Mouse (Mus musculus) forebrain, embryonic 10.5 days (tissue): ENCODE results near the gene Polm. TPM values are rescaled to one million over a fixed set of nuclear protein-coding genes. Genes with fewer than 3 reads are reported as not detected.
"Not testable (repeated sequence)": the region's sequence is repeated elsewhere in the genome, so short reads cannot be mapped to it uniquely, and the experiment has no call there.

Experiments
- DNase-seq: peaks from one replicate; pipeline ENCODE4 v3.0.0-alpha.2; 2017; ENCODE audit warnings: low spot score; ENCODE audit errors: extremely low spot score
- H3K27ac ChIP-seq: fragments of 300-500 bp; sonication (generic); 2 replicates; pipeline ENCODE4 v1.5.1; 2016; ENCODE audit warnings: mild to moderate bottlenecking
- H3K27me3 ChIP-seq: fragments of 300-500 bp; sonication (generic); 2 replicates; pipeline ENCODE4 v1.6.1; 2016; ENCODE audit warnings: mild to moderate bottlenecking; ENCODE audit not compliant: poor library complexity, severe bottlenecking
- H3K36me3 ChIP-seq: fragments of 300-500 bp; sonication (generic); replicated peaks from 2 replicates; pipeline ENCODE4 v1.6.1; 2016; ENCODE audit warnings: mild to moderate bottlenecking, moderate library complexity
- H3K4me1 ChIP-seq: fragments of 300-500 bp; sonication (generic); 2 replicates; pipeline ENCODE4 v1.6.1; 2016
- H3K4me3 ChIP-seq: fragments of 300-500 bp; sonication (generic); 2 replicates; pipeline ENCODE4 v1.5.1; 2016; ENCODE audit warnings: mild to moderate bottlenecking, moderate library complexity
- H3K9me3 ChIP-seq: fragments of 300-500 bp; sonication (generic); 2 replicates; pipeline ENCODE4 v1.6.1; 2016; ENCODE audit warnings: mild to moderate bottlenecking, moderate library complexity
- WGBS: fragments of 180-500 bp; shearing (Covaris S2); methylation state at CpG from one replicate; pipeline ENCODE4 v1.1.7; 2016; 5-methylcytosine and 5-hydroxymethylcytosine counted together
- polyA plus RNA-seq: library from polyadenylated mRNA; unstranded; fragments of >200 nt; fragmentation: Nextera tagmentation; extraction: Ambion mirVana; gene quantifications from 2 replicates; pipeline ENCODE4 v1.2.1, GENCODE M21; 2016

Gene Polm
- polyA plus RNA-seq, 1 experiment from 2014 or later = 10.6 TPM

DNA sequence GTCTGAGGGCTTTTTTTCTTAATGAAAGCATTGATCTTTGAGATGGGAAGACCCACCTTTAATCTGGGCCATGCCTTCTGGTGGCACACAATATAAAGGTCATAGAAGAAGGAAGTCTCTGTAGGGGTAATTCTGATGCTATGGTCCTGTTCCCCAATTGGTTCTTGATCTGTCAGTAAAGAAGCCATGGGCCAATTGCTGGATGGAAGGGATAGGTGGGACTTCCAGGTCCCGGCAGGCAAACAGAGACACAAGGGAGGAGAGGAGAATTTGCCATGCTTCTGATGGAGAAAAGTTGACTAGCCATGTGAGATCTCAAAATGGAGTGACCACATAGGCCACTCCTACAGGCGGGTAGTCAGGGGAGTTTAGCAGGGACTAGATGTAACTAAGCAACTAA, 18.6 kb downstream of the Polm start:
- no peak overlapping the region for H3K4me3 ChIP-seq
- DNase-seq = no peak
- 67% methylated on average over 2 of the region's 2 CpGs for WGBS

GRCm38 (mm10) chr11:5813381-5813780, 24.4 kb downstream of the Polm start:
- Histone ChIP-seq H3K4me1 (no peaks in the 10 kb centered on the region), H3K27ac (no peak overlapping the region), H3K36me3 (no peaks in the 10 kb centered on the region), H3K4me3 (no peak overlapping the region), H3K9me3 (0 out of 2 replicates have a peak, but pooled peaks cover 6% of the 10 kb centered on the region), H3K27me3 (no peaks in the 10 kb centered on the region)
- DNase-seq = no peak
- WGBS = 85% methylated on average over 10 of the region's 10 CpGs

More for the DNA sequence above, 18.6 kb downstream of the Polm start:
- no peaks in the 10 kb centered on the region for H3K27me3 ChIP-seq
- H3K36me3 ChIP-seq = no peaks in the 10 kb centered on the region
- no peaks in the 10 kb centered on the region for H3K4me1 ChIP-seq
- no peak overlapping the region for H3K27ac ChIP-seq
- H3K9me3 ChIP-seq = no peaks in the 10 kb centered on the region

GRCm38 (mm10) chr11:5809487-5809886, 28.3 kb downstream of the Polm start:
- H3K4me3 ChIP-seq, H3K4me1 ChIP-seq, H3K36me3 ChIP-seq, H3K27ac ChIP-seq, H3K27me3 ChIP-seq, DNase-seq: not testable (repeated sequence)
- peaks cover 11% of the 10 kb centered on the region; the same call in 1 of the 2 replicates for H3K9me3 ChIP-seq
- WGBS = 96% methylated on average over 4 of the region's 4 CpGs

DNA sequence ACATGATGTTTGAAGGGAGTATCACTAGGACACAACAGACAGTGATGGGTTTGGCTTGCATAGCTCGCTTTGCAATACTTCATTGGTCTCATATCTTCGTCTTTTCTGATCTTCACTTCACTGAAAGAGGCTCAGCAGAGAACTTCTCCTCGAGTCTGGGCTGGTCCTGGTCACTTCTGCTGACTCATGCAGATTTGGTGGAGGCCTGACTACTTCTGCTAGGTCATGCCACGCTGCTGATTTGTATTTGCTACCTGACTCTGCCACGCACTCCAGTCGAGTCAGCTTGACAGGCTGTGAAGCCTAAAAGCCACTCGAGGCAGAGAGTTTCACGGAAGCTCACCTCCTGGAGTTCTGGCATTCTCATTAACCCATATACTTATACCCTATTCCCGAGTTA, 29.9 kb downstream of the Polm start:
- H3K4me1 ChIP-seq = peaks cover 12% of the 10 kb centered on the region
- no peaks in the 10 kb centered on the region for H3K27me3 ChIP-seq
- DNase-seq = no peak
- 87% methylated on average over 9 of the region's 9 CpGs for WGBS
- H3K4me3 ChIP-seq = no peak overlapping the region
- peaks cover 8% of the 10 kb centered on the region; the same call in 1 of the 2 replicates for H3K9me3 ChIP-seq
- no peaks in the 10 kb centered on the region for H3K36me3 ChIP-seq
- H3K27ac ChIP-seq = no peak overlapping the region

GRCm38 (mm10) chr11:5805711-5806110, 32.1 kb downstream of the Polm start:
- no peak overlapping the region for H3K4me3 ChIP-seq
- H3K9me3 ChIP-seq = peaks cover 8% of the 10 kb centered on the region; the same call in 1 of the 2 replicates
- WGBS = 85% methylated on average over 3 of the region's 3 CpGs
- H3K4me1 ChIP-seq = peaks cover 14% of the 10 kb centered on the region
- H3K27me3 ChIP-seq = no peaks in the 10 kb centered on the region
- no peak for DNase-seq
- H3K36me3 ChIP-seq = peaks cover 11% of the 10 kb centered on the region
- H3K27ac ChIP-seq = no peak overlapping the region

DNA sequence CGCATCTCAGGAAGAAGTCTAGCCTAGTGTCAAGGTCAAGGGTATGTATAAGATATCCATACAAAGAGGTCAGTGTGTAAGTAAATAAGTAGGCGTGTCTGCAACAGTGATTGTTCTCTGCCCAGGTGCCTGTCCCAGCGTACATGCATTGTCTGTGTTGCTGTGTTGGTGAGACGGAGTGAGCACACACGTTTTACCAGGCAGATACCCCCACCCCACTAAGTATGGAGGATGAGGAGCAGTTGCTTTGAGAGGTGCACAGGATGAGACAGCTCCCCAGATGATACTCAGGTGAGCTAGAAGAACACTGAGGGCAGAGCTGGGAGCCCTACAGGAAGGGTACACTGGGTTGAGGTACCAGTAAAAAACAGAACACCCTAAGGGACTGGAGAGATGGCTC, 33.6 kb downstream of the Polm start:
- no peak overlapping the region for H3K4me3 ChIP-seq
- no peak for DNase-seq
- H3K27ac ChIP-seq = no peak overlapping the region
- 82% methylated on average over 5 of the region's 5 CpGs for WGBS
- peaks cover 27% of the 10 kb centered on the region for H3K36me3 ChIP-seq
- no peaks in the 10 kb centered on the region for H3K27me3 ChIP-seq
- H3K9me3 ChIP-seq = peaks cover 5% of the 10 kb centered on the region; the same call in 1 of the 2 replicates
- H3K4me1 ChIP-seq = peaks cover 14% of the 10 kb centered on the region

DNA sequence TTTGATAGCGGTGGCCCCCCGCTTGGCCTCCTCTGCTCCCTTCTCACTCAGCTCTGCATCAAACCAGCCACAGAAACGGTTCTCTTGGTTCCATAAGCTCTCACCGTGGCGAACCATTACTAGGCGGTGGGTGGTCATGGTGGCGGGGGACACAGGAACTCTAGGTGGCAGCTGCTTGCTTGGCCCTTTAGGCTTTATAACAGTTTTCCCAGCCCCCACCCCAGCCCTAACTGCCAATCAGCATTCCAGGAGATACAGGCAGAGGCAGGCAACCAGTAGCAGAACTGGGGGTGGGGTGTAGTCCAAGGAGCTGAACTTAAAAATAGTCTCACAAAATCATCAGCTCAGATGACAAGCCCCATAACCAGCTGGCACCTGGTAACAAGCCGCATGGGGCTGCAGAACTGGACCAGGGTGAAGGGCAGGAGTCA, 34.2 kb downstream of the Polm start, which contains the start of gene Pgam2:
Pgam2 (minus strand) TSS at position 183 of the 431 bp plus-strand sequence.
- no peak for DNase-seq
- Histone ChIP-seq H3K4me3 (no peak within 1 kb of the TSS), H3K36me3 (peaks cover 33% of the 10 kb centered on the region), H3K27ac (peak within 1 kb of the TSS; percentile 48; the same call in 1 of the 2 replicates), H3K9me3 (peaks cover 5% of the 10 kb centered on the region; the same call in 1 of the 2 replicates), H3K27me3 (no peaks in the 10 kb centered on the region), H3K4me1 (peaks cover 14% of the 10 kb centered on the region)
- 62% methylated on average over 8 of the region's 8 CpGs for WGBS

GRCm38 (mm10) chr11:5802457-5803217, 35.2 kb downstream of the Polm start:
- Histone ChIP-seq H3K27ac (0 out of 2 replicates have a peak overlapping the region, but pooled peaks have one; percentile 48), H3K27me3 (no peaks in the 10 kb centered on the region), H3K9me3 (peaks cover under 1% of the 10 kb centered on the region; the same call in 1 of the 2 replicates), H3K4me1 (peaks cover 14% of the 10 kb centered on the region), H3K36me3 (peaks cover 41% of the 10 kb centered on the region), H3K4me3 (no peak overlapping the region)
- no peak for DNase-seq
- WGBS = 75% methylated on average over 8 of the region's 8 CpGs

GRCm38 (mm10) chr11:5802005-5802404, 35.8 kb downstream of the Polm start:
- Histone ChIP-seq H3K27ac (no peak overlapping the region), H3K36me3 (peaks cover 48% of the 10 kb centered on the region), H3K27me3 (no peaks in the 10 kb centered on the region), H3K4me3 (no peak overlapping the region), H3K9me3 (no peaks in the 10 kb centered on the region), H3K4me1 (peaks cover 14% of the 10 kb centered on the region)
- no peak for DNase-seq
- WGBS = 73% methylated on average over 12 of the region's 12 CpGs

DNA sequence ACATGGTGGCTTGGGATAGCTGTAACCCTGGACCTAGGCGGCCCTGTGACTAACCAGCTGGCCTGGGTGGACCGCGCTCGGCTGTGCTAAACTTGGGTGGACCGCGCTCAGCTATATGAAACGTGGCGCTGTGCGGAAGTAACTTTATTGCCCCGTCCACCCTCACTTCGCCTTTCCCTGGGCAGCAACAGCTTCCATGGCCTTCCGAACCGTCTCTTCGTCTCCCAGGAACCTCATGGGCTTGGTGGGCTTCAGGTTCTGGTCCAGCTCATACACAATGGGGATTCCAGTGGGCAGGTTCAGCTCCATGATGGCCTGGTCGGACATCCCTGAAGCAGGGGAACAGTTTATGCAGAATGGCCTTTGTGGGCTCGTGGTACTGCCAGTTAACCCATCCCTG, 36.3 kb downstream of the Polm start:
- Histone ChIP-seq H3K4me1 (peaks cover 14% of the 10 kb centered on the region), H3K27ac (no peak overlapping the region), H3K9me3 (no peaks in the 10 kb centered on the region), H3K36me3 (peaks cover 53% of the 10 kb centered on the region), H3K27me3 (no peaks in the 10 kb centered on the region), H3K4me3 (no peak overlapping the region)
- WGBS = 95% methylated on average over 16 of the region's 16 CpGs
- no peak for DNase-seq

GRCm38 (mm10) chr11:5799621-5800490, 38.0 kb downstream of the Polm start:
- peaks cover 69% of the 10 kb centered on the region for H3K36me3 ChIP-seq
- DNase-seq = no peak
- H3K9me3 ChIP-seq = no peaks in the 10 kb centered on the region
- H3K4me3 ChIP-seq = no peak overlapping the region
- 93% methylated on average over 17 of the region's 17 CpGs for WGBS
- H3K27ac ChIP-seq = no peak overlapping the region
- peaks cover 14% of the 10 kb centered on the region for H3K4me1 ChIP-seq
- no peaks in the 10 kb centered on the region for H3K27me3 ChIP-seq

GRCm38 (mm10) chr11:5797928-5798327, 39.9 kb downstream of the Polm start:
- Histone ChIP-seq H3K4me1 (peaks cover 2% of the 10 kb centered on the region), H3K27me3 (no peaks in the 10 kb centered on the region), H3K27ac (no peak overlapping the region), H3K9me3 (no peaks in the 10 kb centered on the region), H3K36me3 (peaks cover 88% of the 10 kb centered on the region), H3K4me3 (no peak overlapping the region)
- no peak for DNase-seq
- 90% methylated on average over 5 of the region's 5 CpGs for WGBS
